Mouse (Mus musculus): ENCODE results near the gene Cacng6. TPM values are rescaled to one million over a fixed set of nuclear protein-coding genes. Genes with fewer than 3 reads are reported as not detected.

Gene Cacng6
- total RNA-seq, 2 experiments from 2014 or later, result 0.56 to 1.2 TPM

GRCm38 (mm10) chr7:3457841-3458217, 33.8 kb downstream of the Cacng6 start:
- no peak for DNase-seq (ENCODE audit: low spot score in 2 of 2)

GRCm38 (mm10) chr7:3460261-3460660, 36.3 kb downstream of the Cacng6 start:
- no peak for DNase-seq (ENCODE audit: low spot score in 2 of 2)

GRCm38 (mm10) chr7:3463306-3463705, 39.3 kb downstream of the Cacng6 start:
- DNase-seq (ENCODE audit: low spot score in 2 of 2), result no peak

- DNase-seq (ENCODE audit: low spot score in 2 of 2), result no peak
These were observed 44.6 kb downstream of the Cacng6 start for GRCm38 (mm10) chr7:3468614-3469013.

DNA sequence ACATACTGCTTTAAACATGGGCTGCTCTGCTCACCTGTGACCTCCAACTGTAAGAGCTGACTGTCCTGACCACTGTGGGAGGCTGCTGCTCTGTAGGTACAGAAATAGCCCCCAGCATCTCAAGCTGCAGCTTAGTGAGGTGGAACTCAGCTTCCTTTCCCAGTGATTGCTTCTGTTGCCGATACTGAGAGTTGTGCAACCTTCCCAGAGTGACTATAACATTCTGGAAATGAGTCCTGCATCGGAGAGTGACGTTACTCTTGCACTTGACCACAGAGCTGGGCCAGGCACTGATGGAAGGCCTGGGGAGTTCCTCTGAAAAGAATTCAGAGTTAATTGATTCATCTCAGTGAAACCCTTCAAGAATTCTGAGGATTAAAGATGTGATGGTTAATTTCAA, 48.8 kb downstream of the Cacng6 start:
- DNase-seq (ENCODE audit: low spot score in 2 of 2), result no peak

GRCm38 (mm10) chr7:3474291-3475080, 50.5 kb downstream of the Cacng6 start:
- no peak for DNase-seq (ENCODE audit: low spot score in 2 of 2)

- no peak for DNase-seq (ENCODE audit: low spot score in 2 of 2)
These were observed 52.7 kb downstream of the Cacng6 start for GRCm38 (mm10) chr7:3476728-3477127.

GRCm38 (mm10) chr7:3481948-3482608, 58.1 kb downstream of the Cacng6 start:
- no peak for DNase-seq (ENCODE audit: low spot score in 2 of 2)

Small RNA genes within 50 kb of the gene (microRNA-seq; reads per million reads assigned to microRNA genes)
- gene Gm23450, result 337 to 425 reads per million in 2 experiments

Other genes with a start within 250 kb of the Cacng6 start
- under 1 TPM; 0.11 to 0.18 TPM for gene Nlrp12, start 174.5 kb upstream of the Cacng6 start, total RNA-seq (2021)
- 10 to 100 TPM; 89.7 to 91.6 TPM for gene Myadm, start 135.1 kb upstream of the Cacng6 start, total RNA-seq (2021)
- gene Prkcg, start 135.0 kb upstream of the Cacng6 start, total RNA-seq (2021), result 100 to 1,000 TPM; 448 to 472 TPM
- 100 to 1,000 TPM; 114 to 119 TPM for gene Cacng7, start 91.2 kb upstream of the Cacng6 start, total RNA-seq (2021)
- 100 to 1,000 TPM; 294 to 302 TPM for gene Cacng8, start 33.5 kb upstream of the Cacng6 start, total RNA-seq (2021)
- not detected for gene Tarm1, start 78.4 kb downstream of the Cacng6 start, total RNA-seq (2021)
- gene Oscar, start 192.0 kb downstream of the Cacng6 start, total RNA-seq (2021), result 1 to 10 TPM in 1 of 2 experiments, under 1 TPM in 1; 0.74 to 1.2 TPM
- gene Ndufa3, start 193.2 kb downstream of the Cacng6 start, total RNA-seq (2021), result 100 to 1,000 TPM; 531 to 596 TPM
- gene Tfpt, start 205.7 kb downstream of the Cacng6 start, total RNA-seq (2021), result 10 to 100 TPM; 34.4 to 42.6 TPM
- 10 to 100 TPM; 59.7 to 59.9 TPM for gene Prpf31, start 205.8 kb downstream of the Cacng6 start, total RNA-seq (2021)
- gene Cnot3, start 221.1 kb downstream of the Cacng6 start, total RNA-seq (2021), result 10 to 100 TPM; 54.5 to 57.5 TPM
- gene Leng1, start 241.6 kb downstream of the Cacng6 start, total RNA-seq (2021), result 1 to 10 TPM; 6.1 to 7.3 TPM

All from layer of hippocampus, postnatal 10 days (tissue).